Mouse (Mus musculus): ENCODE data around the gene Plekhg1.
A peak's percentile ranks its signal among the peaks of the same experiment; 100 is the strongest.

The Plekhg1 gene

GRCm38 (mm10) chr10:3881179-3881578, 141.0 kb downstream of the Plekhg1 start:
- DNase-seq (ENCODE audit: low spot score in 2 of 2), result no peak

DNA sequence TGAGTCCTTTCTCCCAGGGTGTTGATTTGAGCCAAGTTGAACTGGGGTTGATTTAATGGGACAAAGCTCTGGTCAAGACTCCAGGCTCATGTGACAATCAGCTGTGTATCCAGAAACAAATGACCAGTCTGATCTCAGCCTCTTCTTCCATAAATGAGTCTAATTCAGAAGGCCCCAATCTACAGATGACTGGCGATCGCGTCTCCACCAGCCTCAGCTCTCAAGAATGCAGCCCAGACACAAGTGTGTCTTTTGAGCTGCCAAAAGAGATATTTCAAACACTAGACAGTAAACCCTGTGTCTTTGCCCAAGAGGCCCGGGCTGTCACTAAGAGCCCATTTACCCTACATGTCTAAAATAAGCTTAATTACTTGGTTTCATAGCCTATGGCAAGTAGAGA, 148.3 kb downstream of the Plekhg1 start:
- DNase-seq (ENCODE audit: low spot score in 2 of 2), result no peak

- no peak for DNase-seq (ENCODE audit: low spot score in 2 of 2)
These were observed 151.5 kb downstream of the Plekhg1 start for GRCm38 (mm10) chr10:3891381-3892263.

- DNase-seq (ENCODE audit: low spot score in 2 of 2), result no peak
These were observed 152.2 kb downstream of the Plekhg1 start for GRCm38 (mm10) chr10:3892368-3892767.

GRCm38 (mm10) chr10:3898068-3898467, 157.9 kb downstream of the Plekhg1 start:
- DNase-seq (ENCODE audit: low spot score in 2 of 2), result no peak

DNA sequence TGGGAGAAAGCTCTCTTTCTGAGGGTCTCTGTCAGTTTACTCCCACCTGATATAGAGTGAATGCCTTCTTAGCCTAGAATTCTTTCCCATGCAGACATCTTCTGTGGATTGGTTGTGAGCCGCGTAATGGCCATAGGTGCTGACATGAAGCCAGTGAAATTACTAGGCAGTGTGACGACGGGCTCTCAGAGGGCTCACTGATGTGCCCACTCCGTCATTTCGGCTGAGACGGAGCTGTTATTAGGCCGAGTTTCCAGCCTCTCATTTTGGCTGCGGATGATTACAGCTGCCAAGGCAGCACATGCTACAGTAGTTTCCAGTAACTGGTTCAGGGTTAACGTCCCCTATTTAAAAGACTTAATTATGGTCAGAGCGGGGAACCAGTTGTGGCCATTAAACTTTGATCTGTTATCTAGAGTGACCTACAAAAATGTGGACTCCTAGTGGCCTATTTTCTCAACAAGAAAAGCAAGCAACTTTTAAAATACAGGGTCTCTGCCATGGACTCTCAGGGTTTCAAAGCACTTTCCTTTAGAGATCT, 160.3 kb downstream of the Plekhg1 start:
- no peak for DNase-seq (ENCODE audit: low spot score in 2 of 2)

GRCm38 (mm10) chr10:3905747-3906146, 165.6 kb downstream of the Plekhg1 start:
- no peak for DNase-seq (ENCODE audit: low spot score in 2 of 2)

- DNase-seq (ENCODE audit: low spot score in 2 of 2), result no peak
These were observed 173.9 kb downstream of the Plekhg1 start for GRCm38 (mm10) chr10:3914104-3914503.

DNA sequence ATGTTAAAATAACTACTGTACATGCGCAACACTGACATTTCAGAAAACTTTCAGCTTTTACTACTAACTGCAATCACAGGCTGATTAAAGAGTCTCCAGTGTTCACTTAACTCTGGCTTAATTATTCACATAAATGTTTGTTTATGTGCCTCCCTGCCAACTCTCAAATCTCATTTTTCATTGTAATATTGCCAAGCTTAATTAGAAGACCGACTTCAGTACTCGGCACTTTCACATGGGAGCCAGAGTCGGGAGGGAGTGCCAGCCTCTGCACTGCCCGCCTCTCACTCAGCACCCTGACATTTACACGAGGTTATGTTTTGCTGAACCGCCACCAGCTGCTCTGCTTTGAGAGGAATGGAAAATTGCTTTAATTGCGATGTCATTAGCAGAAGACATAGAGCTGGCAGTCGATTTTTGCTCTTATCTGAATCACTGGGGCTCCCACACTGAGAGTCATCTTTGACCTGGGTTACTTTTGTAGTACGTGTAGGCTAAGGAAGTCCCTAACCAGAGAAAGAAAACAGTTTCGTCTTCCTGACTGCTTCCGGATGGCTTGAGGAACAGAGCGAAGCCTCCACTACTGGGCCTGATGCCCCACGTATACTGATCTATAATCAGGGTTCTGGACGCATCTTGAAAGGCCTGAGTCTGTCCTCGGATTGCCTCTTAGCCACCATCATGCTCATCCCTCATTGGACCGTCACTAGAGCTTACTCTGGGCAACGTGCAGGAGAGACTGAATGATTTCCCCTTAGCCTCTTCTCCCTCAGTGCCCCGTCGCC, 180.4 kb downstream of the Plekhg1 start:
- DNase-seq (ENCODE audit: low spot score in 2 of 2), result no peak

- DNase-seq (ENCODE audit: low spot score in 2 of 2), result no peak
These were observed 187.9 kb downstream of the Plekhg1 start for GRCm38 (mm10) chr10:3928008-3928545.

DNA sequence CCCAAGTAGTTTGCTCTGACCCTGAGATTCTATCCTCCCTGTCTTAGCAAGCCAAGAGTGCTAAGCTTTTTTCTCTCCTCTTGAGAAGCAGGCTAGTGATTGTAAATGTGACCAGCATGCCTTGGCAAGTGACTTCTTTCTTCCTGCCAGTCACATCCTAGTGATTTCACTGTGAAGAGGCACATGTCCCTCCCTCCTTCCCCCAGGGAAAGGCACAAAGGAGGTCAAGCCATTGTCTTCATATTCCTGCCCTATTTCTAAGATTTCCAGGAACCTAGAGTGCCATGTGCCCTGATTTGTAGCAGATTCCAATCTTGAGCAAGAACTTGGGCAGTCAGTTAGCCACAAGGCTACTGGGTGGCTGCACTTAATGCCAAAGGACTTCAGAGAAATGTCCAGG, 191.7 kb downstream of the Plekhg1 start:
- no peak for DNase-seq (ENCODE audit: low spot score in 2 of 2)

- DNase-seq (ENCODE audit: low spot score in 2 of 2), result no peak
These were observed 193.3 kb downstream of the Plekhg1 start for GRCm38 (mm10) chr10:3933311-3933940.

- no peak for DNase-seq (ENCODE audit: low spot score in 2 of 2)
These were observed 196.7 kb downstream of the Plekhg1 start for GRCm38 (mm10) chr10:3936864-3937263.

DNA sequence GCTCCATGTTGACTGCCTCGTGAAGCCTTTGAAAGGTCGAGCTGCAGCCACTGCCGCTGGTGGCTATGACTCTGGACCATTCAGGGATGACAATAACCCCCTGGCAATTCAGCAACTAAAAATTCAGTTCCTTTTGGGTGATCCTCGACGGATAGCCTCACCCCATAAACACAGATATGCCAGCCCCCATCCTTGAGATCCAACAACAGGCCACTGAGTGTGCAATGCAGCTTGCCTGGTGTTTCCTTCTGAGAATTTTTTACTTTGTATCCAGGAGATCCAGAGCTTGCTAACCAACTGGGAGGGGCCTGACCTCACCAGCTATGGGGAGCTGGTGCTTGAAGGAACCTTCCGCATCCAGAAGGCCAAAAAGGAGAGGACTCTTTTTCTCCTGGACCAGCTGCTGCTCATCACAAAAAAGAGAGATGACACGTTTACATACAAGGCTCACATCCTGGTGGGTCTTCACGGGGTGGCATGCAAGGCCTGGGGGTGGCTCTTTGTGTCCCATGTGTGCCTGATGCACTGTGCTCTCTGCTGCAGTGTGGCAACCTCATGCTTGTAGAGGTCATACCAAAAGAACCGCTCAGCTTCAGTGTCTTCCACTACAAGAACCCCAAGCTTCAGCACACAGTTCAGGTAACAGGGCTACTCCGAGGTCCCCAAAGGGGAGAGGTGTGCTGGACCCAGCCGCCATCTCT, 199.9 kb downstream of the Plekhg1 start:
- no peak for DNase-seq (ENCODE audit: low spot score in 2 of 2)

DNA sequence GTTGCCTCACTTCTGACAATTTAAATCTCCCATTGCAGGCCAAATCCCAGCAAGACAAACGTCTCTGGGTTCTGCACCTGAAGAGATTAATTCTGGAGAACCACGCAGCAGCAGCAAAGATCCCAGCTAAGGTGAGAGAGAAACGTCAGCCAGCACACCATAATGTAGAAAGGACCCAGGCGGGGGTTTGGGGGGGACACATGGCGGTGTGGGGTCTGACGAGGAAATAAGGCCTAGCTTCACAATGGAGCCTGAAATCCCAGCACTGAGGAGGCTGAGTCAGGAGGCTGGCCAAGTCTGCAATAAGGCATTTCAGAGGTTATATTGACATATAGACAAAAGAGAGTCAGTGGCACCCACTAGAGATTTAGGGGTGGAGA, 200.4 kb downstream of the Plekhg1 start:
- no peak for DNase-seq (ENCODE audit: low spot score in 2 of 2)

GRCm38 (mm10) chr10:3941054-3941757, 201.0 kb downstream of the Plekhg1 start:
- no peak for DNase-seq (ENCODE audit: low spot score in 2 of 2)

DNA sequence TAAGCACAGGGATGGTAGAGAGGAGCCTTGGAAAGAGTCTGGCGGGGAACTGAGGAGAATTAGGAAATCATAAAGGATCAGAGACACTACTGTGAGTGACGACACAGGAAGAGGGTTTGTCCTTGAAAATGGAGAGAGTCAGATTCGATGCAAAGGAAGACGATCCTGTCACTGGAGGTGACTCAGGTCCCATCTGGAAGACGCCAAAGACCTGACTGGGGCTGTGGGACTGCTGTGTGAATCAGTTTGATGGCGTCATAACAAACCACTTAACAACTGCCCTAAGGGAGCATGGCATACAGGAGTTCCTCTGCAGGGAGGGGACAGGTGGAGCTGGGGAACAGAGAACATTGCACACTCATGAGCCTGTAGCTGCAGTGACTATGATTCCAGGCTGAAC, 202.1 kb downstream of the Plekhg1 start:
- no peak for DNase-seq (ENCODE audit: low spot score in 2 of 2)

DNA sequence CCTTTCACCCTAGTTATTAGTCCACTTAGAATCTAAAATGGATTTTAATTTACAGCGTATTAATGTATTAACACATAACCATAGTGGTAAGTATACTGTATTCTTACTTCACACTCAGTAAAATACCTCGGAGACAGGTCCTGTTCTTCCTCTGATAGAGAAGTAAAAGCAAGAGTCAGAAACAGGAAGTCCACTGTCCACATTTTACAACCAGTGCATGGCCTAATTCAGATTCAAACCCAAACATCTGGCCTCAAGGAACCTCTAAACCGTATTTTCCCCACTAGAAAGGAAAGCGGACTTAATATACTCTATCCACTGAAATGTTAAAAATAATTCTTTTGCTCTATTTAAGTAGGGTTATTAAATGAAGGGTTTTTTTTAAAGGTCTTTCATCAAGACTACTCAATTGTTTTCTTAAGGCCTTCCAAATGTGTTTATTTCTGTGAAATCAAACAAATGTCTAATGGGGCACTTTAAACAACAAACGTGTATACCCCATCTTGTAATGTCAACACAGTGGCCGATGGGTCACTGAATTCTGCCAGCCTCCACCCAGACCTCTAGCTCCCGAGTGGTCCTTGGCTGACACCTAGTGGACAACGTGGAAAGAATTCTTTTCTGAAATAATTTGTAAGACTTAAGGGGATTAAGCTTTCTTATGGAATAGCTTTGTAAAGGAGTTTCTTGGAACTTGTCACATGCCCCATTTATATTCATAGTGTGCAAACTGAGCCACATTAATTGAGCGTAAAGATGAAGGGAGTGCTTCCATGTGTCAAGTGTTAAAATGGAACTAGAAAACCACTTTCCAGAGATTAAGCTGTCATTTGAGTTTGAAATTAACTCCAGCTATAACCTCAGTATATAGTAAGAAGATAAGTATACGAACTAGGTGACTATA, 203.6 kb downstream of the Plekhg1 start:
- peak in 1 of 2 experiments; percentile 39 for DNase-seq (ENCODE audit: low spot score in 2 of 2)

DNA sequence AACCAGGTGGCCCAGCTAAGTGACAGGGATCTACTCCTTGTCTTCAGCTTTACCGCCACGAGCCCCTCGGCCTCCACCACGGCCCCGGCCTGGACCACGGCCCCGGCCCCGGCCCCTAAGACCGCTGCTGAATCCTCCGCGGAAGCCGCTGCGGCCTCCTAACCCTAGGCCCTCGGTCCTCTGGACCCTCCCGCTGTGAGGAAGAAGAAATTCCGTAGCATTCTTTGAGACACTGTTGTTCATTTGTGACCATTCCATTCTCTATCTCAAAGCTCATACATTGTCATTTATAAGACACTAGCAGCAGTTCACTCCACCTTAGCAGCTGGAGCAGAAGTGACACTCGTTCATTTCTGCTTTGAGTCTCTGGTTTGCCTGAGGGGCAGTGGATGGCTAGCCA, 206.7 kb downstream of the Plekhg1 start:
- DNase-seq (ENCODE audit: low spot score in 2 of 2), result no peak

- no peak for DNase-seq (ENCODE audit: low spot score in 2 of 2)
These were observed 207.2 kb downstream of the Plekhg1 start for GRCm38 (mm10) chr10:3947346-3947745.

Measured in frontal cortex, postnatal 25 days (tissue).